Mouse (Mus musculus): ENCODE measurements around the gene Cyp26b1. TPM values are rescaled to one million over a fixed set of nuclear protein-coding genes. Genes with fewer than 3 reads are reported as not detected.

The Cyp26b1 gene
- polyA plus RNA-seq, 1 experiment from 2014 or later = 14.0 TPM

- H3K4me3 ChIP-seq = no peak overlapping the region
These were observed 53.8 kb downstream of the Cyp26b1 start for GRCm38 (mm10) chr6:84539924-84540323.

GRCm38 (mm10) chr6:84538681-84539080, 55.0 kb downstream of the Cyp26b1 start:
- WGBS = 82% methylated on average over 3 of the region's 3 CpGs
- Histone ChIP-seq H3K36me3 (replicated peaks) (no peaks in the 10 kb centered on the region), H3K4me1 (no peaks in the 10 kb centered on the region), H3K9ac (no peak overlapping the region), H3K4me2 (no peak overlapping the region), H3K27me3 (replicated peaks) (no peaks in the 10 kb centered on the region), H3K4me3 (no peak overlapping the region), H3K27ac (no peak overlapping the region), H3K9me3 (no peaks in the 10 kb centered on the region)
- ATAC-seq (replicated peaks) = no peak

More at GRCm38 (mm10) chr6:84539924-84540323, 53.8 kb downstream of the Cyp26b1 start:
- Histone ChIP-seq H3K9me3 (no peaks in the 10 kb centered on the region), H3K4me2 (no peak overlapping the region), H3K27me3 (replicated peaks) (no peaks in the 10 kb centered on the region), H3K9ac (no peak overlapping the region), H3K4me1 (no peaks in the 10 kb centered on the region), H3K36me3 (replicated peaks) (no peaks in the 10 kb centered on the region), H3K27ac (no peak overlapping the region)
- ATAC-seq (replicated peaks) = no peak
- 60% methylated on average over 4 of the region's 4 CpGs for WGBS

GRCm38 (mm10) chr6:84537611-84538197, 56.0 kb downstream of the Cyp26b1 start:
- no peak overlapping the region for H3K9ac ChIP-seq
- ATAC-seq (replicated peaks) = no peak
- no peaks in the 10 kb centered on the region for H3K27me3 ChIP-seq (replicated peaks)
- no peaks in the 10 kb centered on the region for H3K36me3 ChIP-seq (replicated peaks)
- 79% methylated on average over 16 of the region's 16 CpGs for WGBS
- no peak overlapping the region for H3K27ac ChIP-seq
- H3K4me1 ChIP-seq = no peaks in the 10 kb centered on the region
- H3K9me3 ChIP-seq = no peaks in the 10 kb centered on the region
- H3K4me2 ChIP-seq = no peak overlapping the region
- no peak overlapping the region for H3K4me3 ChIP-seq

DNA sequence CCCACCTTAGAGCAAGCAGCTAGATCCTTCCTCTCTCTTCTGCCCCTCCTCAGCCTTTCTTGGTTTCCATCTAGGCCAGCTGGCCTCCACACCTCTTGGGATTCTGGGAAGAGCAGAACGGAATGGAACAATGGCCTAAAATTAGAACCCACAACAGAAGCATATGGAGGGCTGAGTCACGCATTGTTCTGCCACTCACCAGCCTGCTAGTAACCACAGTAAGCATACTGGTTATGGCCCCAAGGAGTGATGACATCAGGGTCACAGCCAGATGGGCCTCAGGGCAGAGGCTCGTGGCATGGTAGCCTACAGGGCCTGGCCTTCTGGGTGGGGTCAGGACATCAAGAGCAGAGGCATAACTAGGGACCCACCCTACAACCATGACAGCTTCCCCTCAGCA, 58.8 kb downstream of the Cyp26b1 start:
- H3K36me3 ChIP-seq (replicated peaks) = no peaks in the 10 kb centered on the region
- ATAC-seq (replicated peaks) = no peak

GRCm38 (mm10) chr6:84529912-84530311, 63.8 kb downstream of the Cyp26b1 start:
- H3K9ac ChIP-seq = no peak overlapping the region
- no peaks in the 10 kb centered on the region for H3K4me1 ChIP-seq
- no peak overlapping the region for H3K4me3 ChIP-seq
- no peaks in the 10 kb centered on the region for H3K9me3 ChIP-seq
- H3K36me3 ChIP-seq (replicated peaks) = no peaks in the 10 kb centered on the region
- H3K4me2 ChIP-seq = no peak overlapping the region
- no peak for ATAC-seq (replicated peaks)
- no peak overlapping the region for H3K27ac ChIP-seq
- no peaks in the 10 kb centered on the region for H3K27me3 ChIP-seq (replicated peaks)

More for the DNA sequence above, 58.8 kb downstream of the Cyp26b1 start:
- Histone ChIP-seq H3K27ac (no peak overlapping the region), H3K4me1 (no peaks in the 10 kb centered on the region), H3K27me3 (replicated peaks) (no peaks in the 10 kb centered on the region), H3K4me2 (no peak overlapping the region), H3K9ac (no peak overlapping the region), H3K9me3 (no peaks in the 10 kb centered on the region), H3K4me3 (no peak overlapping the region)
- 72% methylated on average over 3 of the region's 3 CpGs for WGBS

DNA sequence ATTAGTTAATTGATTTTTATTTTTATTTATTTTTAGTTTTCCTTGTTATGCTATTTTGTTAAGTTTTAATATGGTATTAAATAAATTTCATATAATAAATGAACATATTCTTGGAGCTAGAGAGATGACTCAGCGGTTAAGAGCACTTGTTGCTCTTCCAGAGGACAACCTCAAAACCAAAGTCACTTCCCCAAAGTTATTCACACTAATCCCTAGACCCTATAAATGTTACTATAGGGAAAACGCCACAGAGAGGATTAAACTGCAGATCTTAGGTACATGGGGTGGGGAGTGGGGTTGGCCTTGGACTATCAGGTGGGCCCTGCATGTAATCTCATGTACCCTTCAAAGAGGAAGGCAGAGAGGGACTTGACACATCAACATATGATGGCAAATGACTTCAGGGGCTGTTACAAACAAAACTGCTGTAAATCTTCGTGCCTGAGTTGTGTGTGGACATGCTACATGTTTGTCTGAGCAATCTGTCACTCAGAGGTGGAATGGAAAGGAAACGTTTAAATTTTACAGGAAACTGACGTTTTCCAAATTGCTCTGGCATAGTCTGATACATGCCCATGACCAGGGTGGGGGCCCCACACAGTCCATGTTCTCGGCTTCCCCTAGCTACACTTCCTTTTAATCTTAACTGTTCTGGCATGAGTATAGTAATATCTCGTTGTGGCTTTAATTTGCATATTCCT, 68.7 kb downstream of the Cyp26b1 start:
- H3K4me3 ChIP-seq = no peak overlapping the region
- no peaks in the 10 kb centered on the region for H3K4me1 ChIP-seq
- H3K9me3 ChIP-seq = no peaks in the 10 kb centered on the region
- H3K4me2 ChIP-seq = no peak overlapping the region
- no peak for ATAC-seq (replicated peaks)
- no peaks in the 10 kb centered on the region for H3K36me3 ChIP-seq (replicated peaks)
- H3K9ac ChIP-seq = no peak overlapping the region
- H3K27ac ChIP-seq = no peak overlapping the region
- H3K27me3 ChIP-seq (replicated peaks) = no peaks in the 10 kb centered on the region
- 83% methylated on average over 7 of the region's 7 CpGs for WGBS

Data from midbrain, embryonic 15.5 days (tissue).